Mouse (Mus musculus): Measurements from ENCODE around the gene Itpk1. TPM values are rescaled to one million over a fixed set of nuclear protein-coding genes. Genes with fewer than 3 reads are reported as not detected.

Itpk1 gene
- total RNA-seq, 2 experiments from 2014 or later, result 6.3 to 8.4 TPM

- no peak for DNase-seq
- intact Hi-C loops (cut with DNase I), result no loop called here
Measured at GRCm38 (mm10) chr12:102519929-102520720, 184.6 kb downstream of the Itpk1 start.

Small RNA genes lying within 50 kb of the gene (microRNA-seq; reads per million reads assigned to microRNA genes)
- gene Mir1936, result 0 to 0.36 reads per million in 2 experiments

Other genes with a start within 250 kb of the Itpk1 start
- 10 to 100 TPM; 19.6 to 24.5 TPM for gene Golga5, start 235.8 kb downstream of the Itpk1 start, total RNA-seq (2021)
- gene Chga, start 150.0 kb downstream of the Itpk1 start, total RNA-seq (2021), result not detected
- gene Moap1, start 38.7 kb upstream of the Itpk1 start, total RNA-seq (2021), result 1 to 10 TPM; 3.2 to 5.4 TPM
- 1 to 10 TPM; 2.0 to 2.2 TPM for gene Tmem251, start 38.8 kb upstream of the Itpk1 start, total RNA-seq (2021)
- gene Gm28051, start 52.8 kb upstream of the Itpk1 start, total RNA-seq (2021), result not detected
- 1 to 10 TPM; 7.7 to 8.5 TPM for gene Gon7, start 52.9 kb upstream of the Itpk1 start, total RNA-seq (2021)
- 10 to 100 TPM; 11.9 to 15.1 TPM for gene Ubr7, start 53.0 kb upstream of the Itpk1 start, total RNA-seq (2021)
- 1 to 10 TPM; 2.3 to 2.4 TPM for gene Gm20604, start 53.7 kb upstream of the Itpk1 start, total RNA-seq (2021)
- gene Btbd7, start 173.5 kb upstream of the Itpk1 start, total RNA-seq (2021), result 10 to 100 TPM; 14.4 to 15.6 TPM
- not detected for gene Cox8c, start 194.4 kb upstream of the Itpk1 start, total RNA-seq (2021)
- under 1 TPM; 0.05 to 0.12 TPM for gene Unc79, start 243.9 kb upstream of the Itpk1 start, total RNA-seq (2021)

Data from gastrocnemius, postnatal 36 days (tissue).